Mouse (Mus musculus): ENCODE data around the gene Apoc4. TPM values are rescaled to one million over a fixed set of nuclear protein-coding genes. Genes with fewer than 3 reads are reported as not detected.

Apoc4 gene
- polyA plus RNA-seq (2021) = 0.09 TPM

DNA sequence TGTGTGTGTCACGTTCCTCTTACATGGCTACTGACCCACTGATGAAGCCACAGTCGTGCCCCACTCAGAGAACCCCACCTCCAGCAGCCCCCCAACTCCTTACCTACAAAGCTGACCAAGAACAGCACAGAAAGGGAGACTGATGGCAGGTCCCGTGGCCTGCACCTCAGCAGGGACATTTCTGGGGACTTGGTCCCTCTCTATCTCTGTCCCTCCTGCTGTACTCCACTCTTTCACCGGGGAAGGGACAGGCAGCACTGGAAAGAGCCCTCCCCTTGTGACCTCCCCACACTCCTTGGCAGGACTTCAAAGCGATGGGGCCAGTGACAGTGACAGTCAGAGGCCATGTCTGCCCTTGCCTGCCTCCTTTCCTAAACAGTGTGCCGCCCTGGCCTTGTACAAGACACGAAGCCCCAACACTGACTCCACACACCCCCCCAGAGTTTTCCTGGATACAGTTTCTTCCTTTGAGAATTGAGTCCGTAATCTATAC is at the start of gene Apoc4, which contains the start of gene Gm44805:
Gene Apoc4 (minus strand): TSS at position 278 of the 493 bp plus-strand sequence.
Gene Gm44805 (minus strand): TSS at position 222 of the 493 bp plus-strand sequence.
- TF ChIP-seq CTCF (IDR thresholded peaks at IDR 0.05) = no peak
- POLR2A ChIA-PET = no interaction called here
- CTCF ChIA-PET = interaction anchor here (1.7 to 2.2 kb wide), 2 partner anchors 9 to 12 kb away, joined by 4 to 10 read pairs; no protein-coding TSS in a partner anchor
- DNase-seq (ENCODE audit: low read depth, low spot score) (no peak), ATAC-seq (no peak)
- H3K27me3 ChIP-seq = no peaks in the 10 kb centered on the region
- in situ Hi-C loops (cut with MboI; ENCODE audit: low pct_unique_long_range_greater_than_20kb) = no loop called here

- no peak for ATAC-seq
- in situ Hi-C loops (cut with MboI; ENCODE audit: low pct_unique_long_range_greater_than_20kb) = no loop called here
- CTCF ChIA-PET = no interaction called here
- no peak for TF ChIP-seq CTCF (IDR thresholded peaks at IDR 0.05)
- DNase-seq (ENCODE audit: low read depth, low spot score) = no peak
- POLR2A ChIA-PET = no interaction called here
- no peaks in the 10 kb centered on the region for H3K27me3 ChIP-seq
These were observed 45.3 kb upstream of the Apoc4 start for GRCm38 (mm10) chr7:19726541-19726940.

DNA sequence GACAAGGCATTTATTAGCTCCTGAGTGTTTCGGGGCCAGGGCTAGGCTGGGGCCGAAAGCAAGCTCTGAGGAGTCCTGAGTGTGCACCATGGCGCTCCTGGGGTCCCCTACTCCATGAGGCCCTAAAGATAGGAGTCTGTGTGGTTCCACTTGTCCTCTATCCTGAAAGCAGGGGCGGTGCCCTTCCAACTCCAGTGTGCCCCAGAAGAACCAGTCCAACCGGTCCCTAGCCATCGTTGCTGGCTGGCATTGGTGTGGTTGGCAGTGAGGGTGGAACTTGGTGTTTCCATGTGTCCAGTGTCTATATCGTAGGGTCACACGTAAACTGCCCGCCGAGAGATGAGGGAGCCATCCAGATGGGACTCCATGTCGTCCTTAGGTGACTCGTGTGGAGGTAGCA is 42.9 kb upstream of the Apoc4 start:
- ChIA-PET POLR2A (no interaction called here), CTCF (interaction anchor here (1.4 kb wide), 1 partner anchor 15 kb away, joined by 3 read pairs; no protein-coding TSS in a partner anchor)
- no peaks in the 10 kb centered on the region for H3K27me3 ChIP-seq
- ATAC-seq (no peak), DNase-seq (ENCODE audit: low read depth, low spot score) (no peak)
- no peak for TF ChIP-seq CTCF (IDR thresholded peaks at IDR 0.05)
- in situ Hi-C loops (cut with MboI; ENCODE audit: low pct_unique_long_range_greater_than_20kb) = no loop called here

DNA sequence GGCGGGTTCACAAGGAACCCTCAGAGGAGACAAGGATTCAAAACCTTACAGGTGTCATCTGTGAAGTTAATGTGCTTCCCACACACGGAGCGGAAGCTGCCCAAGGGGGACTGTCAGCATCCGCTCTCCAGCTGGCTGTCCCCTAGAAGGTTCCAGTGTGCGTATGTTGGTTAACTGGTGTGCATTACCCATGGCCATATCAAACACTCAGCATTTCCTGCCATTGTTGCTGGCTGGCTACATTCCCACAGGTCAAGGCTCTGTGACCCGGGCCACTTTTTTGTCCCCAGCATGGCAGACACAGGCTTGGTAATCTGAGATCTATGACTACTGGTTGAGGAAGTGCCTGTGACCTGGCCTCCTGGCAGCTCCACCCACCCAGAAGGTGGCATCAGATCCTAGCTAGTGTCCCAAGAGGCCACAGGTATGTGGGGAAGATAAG is 41.5 kb upstream of the Apoc4 start:
- ATAC-seq = no peak
- POLR2A ChIA-PET = interaction anchor here (0.6 kb wide), 1 partner anchor 148 kb away, joined by 4 read pairs; no protein-coding TSS in a partner anchor
- H3K27me3 ChIP-seq = no peaks in the 10 kb centered on the region
- no peak for TF ChIP-seq CTCF (IDR thresholded peaks at IDR 0.05)
- in situ Hi-C loops (cut with MboI; ENCODE audit: low pct_unique_long_range_greater_than_20kb) = no loop called here
- CTCF ChIA-PET = no interaction called here
- no peak for DNase-seq (ENCODE audit: low read depth, low spot score)

GRCm38 (mm10) chr7:19719200-19719599 is 37.9 kb upstream of the Apoc4 start:
- no peak for ATAC-seq
- no peaks in the 10 kb centered on the region for H3K27me3 ChIP-seq
- in situ Hi-C loops (cut with MboI; ENCODE audit: low pct_unique_long_range_greater_than_20kb) = no loop called here
- no peak for TF ChIP-seq CTCF (IDR thresholded peaks at IDR 0.05)
- no peak for DNase-seq (ENCODE audit: low read depth, low spot score)
- ChIA-PET CTCF (no interaction called here), POLR2A (interaction anchor here (1.0 kb wide), 1 partner anchor 50 kb away, joined by 3 read pairs; no protein-coding TSS in a partner anchor)

DNA sequence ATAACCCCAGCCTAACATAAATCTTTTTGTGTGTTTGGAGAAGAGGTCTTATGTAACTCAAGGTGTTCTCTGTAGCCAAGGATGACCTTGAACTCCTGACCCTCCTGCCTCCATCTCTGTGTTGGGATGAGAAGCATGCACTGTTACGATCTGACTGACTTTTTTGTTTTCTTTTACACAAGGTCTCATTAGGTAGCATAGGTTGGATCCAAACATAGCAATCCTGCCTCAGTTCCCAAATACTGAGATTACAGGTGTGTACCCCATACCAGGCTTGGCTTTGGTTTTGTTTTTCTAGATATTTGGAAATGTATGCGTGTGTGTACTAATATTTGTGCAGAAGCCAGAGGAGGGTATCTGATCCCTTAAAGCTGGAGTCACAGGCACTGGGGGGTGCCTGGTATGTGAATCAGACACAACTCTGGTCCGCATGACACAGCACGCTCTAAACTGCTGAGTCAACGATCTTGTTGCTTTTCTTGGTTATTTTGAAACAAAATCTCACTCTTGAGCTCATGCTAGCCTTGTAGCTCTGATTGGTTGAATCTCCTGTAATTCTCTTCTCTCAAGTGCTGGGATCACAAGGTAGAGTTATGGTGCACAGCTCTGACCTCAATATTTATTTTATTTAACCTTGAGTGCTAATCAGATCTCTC is 37.1 kb upstream of the Apoc4 start:
- DNase-seq (ENCODE audit: low read depth, low spot score) = no peak
- in situ Hi-C loops (cut with MboI; ENCODE audit: low pct_unique_long_range_greater_than_20kb) = no loop called here
- CTCF ChIA-PET = no interaction called here
- POLR2A ChIA-PET = interaction anchor here (0.9 to 1.0 kb wide), 2 partner anchors 14 to 50 kb away, joined by 3 read pairs; no protein-coding TSS in a partner anchor
- no peak for ATAC-seq
- TF ChIP-seq CTCF (IDR thresholded peaks at IDR 0.05) = no peak
- no peaks in the 10 kb centered on the region for H3K27me3 ChIP-seq

GRCm38 (mm10) chr7:19717346-19717745 is 36.1 kb upstream of the Apoc4 start:
- ATAC-seq = no peak
- in situ Hi-C loops (cut with MboI; ENCODE audit: low pct_unique_long_range_greater_than_20kb) = no loop called here
- POLR2A ChIA-PET = no interaction called here
- TF ChIP-seq CTCF (IDR thresholded peaks at IDR 0.05) = no peak
- CTCF ChIA-PET = interaction anchor here (1.6 kb wide), 1 partner anchor 15 kb away, joined by 4 read pairs; no protein-coding TSS in a partner anchor
- DNase-seq (ENCODE audit: low read depth, low spot score) = no peak
- no peaks in the 10 kb centered on the region for H3K27me3 ChIP-seq

DNA sequence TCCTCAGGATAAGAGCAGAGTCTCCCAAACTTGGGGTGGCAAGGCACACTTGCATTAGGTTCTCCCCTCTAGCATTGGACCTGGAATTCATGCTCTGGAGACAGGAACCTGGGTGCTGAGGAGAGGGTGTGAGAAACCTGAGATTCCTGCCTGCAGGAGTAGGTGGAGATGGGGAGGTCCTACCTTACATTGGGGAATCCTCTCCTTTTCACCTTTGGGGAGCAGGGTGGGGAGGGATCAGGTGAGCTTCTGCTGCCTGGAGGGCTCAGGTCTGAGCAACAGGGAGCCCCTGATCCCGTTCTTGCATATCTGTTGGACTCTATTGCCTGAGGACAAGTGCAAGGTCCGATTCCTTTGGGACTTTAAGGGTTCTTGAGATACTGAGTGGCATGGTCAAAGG is 35.5 kb upstream of the Apoc4 start:
- CTCF ChIA-PET = interaction anchor here (1.3 to 1.6 kb wide), 3 partner anchors 15 to 51 kb away, joined by 3 to 4 read pairs (median 3); no protein-coding TSS in a partner anchor
- DNase-seq (ENCODE audit: low read depth, low spot score) = no peak
- no peak for ATAC-seq
- TF ChIP-seq CTCF (IDR thresholded peaks at IDR 0.05) = no peak
- POLR2A ChIA-PET = interaction anchor here (0.8 to 1.3 kb wide), 2 partner anchors 31 to 45 kb away, joined by 3 to 6 read pairs; no protein-coding TSS in a partner anchor
- no peaks in the 10 kb centered on the region for H3K27me3 ChIP-seq
- in situ Hi-C loops (cut with MboI; ENCODE audit: low pct_unique_long_range_greater_than_20kb) = no loop called here

- POLR2A ChIA-PET = interaction anchor here (0.8 to 1.3 kb wide), 3 partner anchors 27 to 45 kb away, joined by 3 to 6 read pairs (median 3); no protein-coding TSS in a partner anchor
- DNase-seq (ENCODE audit: low read depth, low spot score) (no peak), ATAC-seq (no peak)
- H3K27me3 ChIP-seq = no peaks in the 10 kb centered on the region
- TF ChIP-seq CTCF (IDR thresholded peaks at IDR 0.05) = no peak
- in situ Hi-C loops (cut with MboI; ENCODE audit: low pct_unique_long_range_greater_than_20kb) = no loop called here
- CTCF ChIA-PET = interaction anchor here (1.0 to 6.6 kb wide), 5 partner anchors 16 to 353 kb away, joined by 3 to 43 read pairs (median 3); no protein-coding TSS in a partner anchor
These were observed 34.9 kb upstream of the Apoc4 start for GRCm38 (mm10) chr7:19716055-19716682.

- ATAC-seq = peak; percentile 97
- POLR2A ChIA-PET = interaction anchor here (0.8 to 1.3 kb wide), 4 partner anchors 20 to 49 kb away, joined by 3 to 4 read pairs (median 3); no protein-coding TSS in a partner anchor
- no peaks in the 10 kb centered on the region for H3K27me3 ChIP-seq
- in situ Hi-C loops (cut with MboI; ENCODE audit: low pct_unique_long_range_greater_than_20kb) = no loop called here
- TF ChIP-seq CTCF (IDR thresholded peaks at IDR 0.05) = no peak
- CTCF ChIA-PET = interaction anchor here (1.0 to 6.6 kb wide), 4 partner anchors 25 to 353 kb away, joined by 3 to 43 read pairs (median 3); no protein-coding TSS in a partner anchor
- DNase-seq (ENCODE audit: low read depth, low spot score) = peak; percentile 99
These were observed 34.2 kb upstream of the Apoc4 start, which contains the start of gene Tomm40 for GRCm38 (mm10) chr7:19715239-19716054. Gene Tomm40 (minus strand): TSS chr7:19715438.

All from Patski (cell line).